Mouse (Mus musculus): ENCODE data around the gene BC051142. TPM values are rescaled to one million over a fixed set of nuclear protein-coding genes. Genes with fewer than 3 reads are reported as not detected.

BC051142 gene
- total RNA-seq (2021): 1 to 10 TPM; 2.4 to 3.7 TPM
- long read RNA-seq, experiment 1: 0 reads
- long read RNA-seq, experiment 2: 0 reads

DNA sequence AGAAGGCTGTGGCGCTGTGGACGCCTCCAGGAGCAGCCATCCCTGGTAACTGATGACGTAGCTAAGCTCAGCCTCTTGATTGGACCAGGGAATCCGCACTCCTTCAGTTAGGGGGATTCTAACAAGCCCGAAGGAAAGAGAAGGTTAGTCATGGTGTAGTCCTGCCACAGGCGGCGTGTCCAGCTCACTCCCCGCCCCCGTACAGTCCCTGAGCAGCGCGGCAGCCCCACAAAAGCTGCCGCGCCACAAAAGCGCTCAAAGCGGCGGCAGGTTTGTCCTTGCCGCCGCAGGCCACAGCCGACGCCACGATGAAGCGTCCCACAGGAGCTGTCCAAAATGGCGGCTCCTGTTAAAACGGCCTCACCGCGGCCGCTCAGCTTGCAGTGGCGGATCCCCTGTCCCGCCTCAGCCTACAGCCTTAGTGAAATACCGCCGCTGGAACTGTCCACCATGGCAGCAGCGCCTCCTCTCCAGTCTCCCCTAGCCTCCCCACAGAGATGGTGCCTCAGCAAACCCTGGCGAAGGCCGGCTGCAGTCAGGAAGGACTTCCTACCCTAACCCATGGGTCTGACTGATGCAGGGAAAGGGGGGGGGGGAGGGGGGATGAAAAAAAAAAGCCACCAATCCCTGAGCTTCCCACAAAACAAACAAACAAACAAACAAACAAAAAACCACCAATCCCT lies at the start of gene BC051142:
TSS of gene BC051142 (plus strand) at position 110 of the 683 bp plus-strand sequence.
- peak; percentile 66 for DNase-seq (ENCODE audit: low spot score in 2 of 2)

DNA sequence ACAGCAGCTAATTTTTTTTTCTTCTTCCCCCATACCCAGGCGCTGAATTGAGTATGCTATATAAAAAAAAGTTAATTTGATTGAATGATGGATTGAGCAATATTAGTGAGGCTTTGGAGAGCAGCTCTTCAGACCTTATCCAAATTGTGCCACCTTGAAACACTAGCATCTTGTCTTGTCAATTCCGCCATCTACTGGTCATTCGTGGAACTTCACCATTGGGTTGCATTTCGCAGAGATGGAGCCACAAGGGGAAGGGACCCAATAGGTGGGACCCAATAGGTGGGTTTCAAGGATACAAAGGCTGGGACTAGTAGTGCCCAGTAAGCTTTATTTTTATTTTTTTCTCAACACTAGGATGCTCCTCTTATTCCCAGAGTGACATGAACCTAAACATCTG lies 49.2 kb upstream of the BC051142 start:
- DNase-seq (ENCODE audit: low spot score in 2 of 2): peak; percentile 76 to 77

DNA sequence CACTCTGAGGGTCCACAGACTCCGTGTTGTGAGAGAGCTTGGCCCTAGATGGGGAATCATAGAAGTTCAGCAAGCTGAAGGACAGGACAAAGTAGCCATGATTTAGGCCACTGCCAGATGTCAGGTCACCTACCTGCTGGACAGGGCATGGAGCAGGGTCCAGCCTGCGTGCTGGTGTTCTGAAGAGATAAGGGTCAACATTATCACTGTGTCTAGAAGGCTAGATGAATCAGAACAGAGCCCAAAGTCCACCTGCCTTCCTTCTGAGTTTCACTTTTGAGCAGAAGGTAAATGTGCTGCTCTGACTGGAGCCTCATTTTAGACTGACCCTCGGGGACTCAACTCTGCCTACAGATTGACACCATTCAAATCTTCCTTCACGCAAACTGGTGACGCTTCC lies 44.1 kb upstream of the BC051142 start, which contains the start of gene Btnl2:
TSS of gene Btnl2 (plus strand) at position 284 of the 400 bp plus-strand sequence.
- DNase-seq (ENCODE audit: low spot score in 2 of 2): no peak

DNA sequence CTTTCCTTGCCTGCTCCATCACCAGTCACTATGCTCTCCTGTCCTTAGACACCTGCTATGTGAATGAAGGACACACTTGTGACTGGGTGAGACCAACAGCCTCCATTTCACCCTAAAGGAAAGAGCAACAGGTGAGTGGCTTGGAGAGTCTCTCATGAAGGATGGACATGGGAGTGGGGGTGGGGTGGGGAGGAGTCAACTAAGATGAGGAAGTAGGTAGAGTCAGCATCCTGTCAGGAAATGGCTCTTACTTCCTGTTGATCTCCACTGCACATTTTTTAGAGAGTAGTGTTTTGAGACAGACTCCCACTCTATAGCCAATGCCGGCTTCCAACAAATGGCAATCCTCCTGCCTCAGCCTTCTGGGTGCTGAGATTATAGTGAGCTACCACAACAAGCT lies 43.7 kb upstream of the BC051142 start:
- DNase-seq (ENCODE audit: low spot score in 2 of 2): no peak

DNA sequence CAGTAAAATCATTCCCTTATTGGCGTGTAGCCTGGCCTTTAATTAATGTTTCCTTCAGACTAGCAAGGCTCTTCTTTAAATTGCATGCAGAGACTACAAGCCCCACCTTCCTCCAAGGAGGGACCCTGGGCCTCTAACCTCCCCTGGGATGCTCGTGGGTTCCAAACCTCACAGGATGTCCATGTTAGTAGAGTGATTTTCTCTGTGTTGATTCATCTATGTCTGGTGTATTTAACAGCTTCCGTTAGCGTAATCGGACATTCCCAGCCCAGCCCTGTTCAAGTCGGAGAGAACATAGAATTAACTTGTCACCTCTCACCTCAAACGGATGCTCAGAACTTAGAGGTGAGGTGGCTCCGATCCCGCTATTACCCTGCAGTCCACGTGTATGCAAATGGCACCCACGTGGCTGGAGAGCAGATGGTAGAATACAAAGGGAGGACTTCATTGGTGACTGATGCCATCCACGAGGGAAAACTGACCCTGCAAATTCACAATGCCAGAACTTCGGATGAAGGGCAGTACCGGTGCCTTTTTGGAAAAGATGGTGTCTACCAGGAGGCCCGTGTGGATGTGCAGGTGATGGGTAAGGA lies 35.6 kb upstream of the BC051142 start:
- DNase-seq (ENCODE audit: low spot score in 2 of 2): no peak

DNA sequence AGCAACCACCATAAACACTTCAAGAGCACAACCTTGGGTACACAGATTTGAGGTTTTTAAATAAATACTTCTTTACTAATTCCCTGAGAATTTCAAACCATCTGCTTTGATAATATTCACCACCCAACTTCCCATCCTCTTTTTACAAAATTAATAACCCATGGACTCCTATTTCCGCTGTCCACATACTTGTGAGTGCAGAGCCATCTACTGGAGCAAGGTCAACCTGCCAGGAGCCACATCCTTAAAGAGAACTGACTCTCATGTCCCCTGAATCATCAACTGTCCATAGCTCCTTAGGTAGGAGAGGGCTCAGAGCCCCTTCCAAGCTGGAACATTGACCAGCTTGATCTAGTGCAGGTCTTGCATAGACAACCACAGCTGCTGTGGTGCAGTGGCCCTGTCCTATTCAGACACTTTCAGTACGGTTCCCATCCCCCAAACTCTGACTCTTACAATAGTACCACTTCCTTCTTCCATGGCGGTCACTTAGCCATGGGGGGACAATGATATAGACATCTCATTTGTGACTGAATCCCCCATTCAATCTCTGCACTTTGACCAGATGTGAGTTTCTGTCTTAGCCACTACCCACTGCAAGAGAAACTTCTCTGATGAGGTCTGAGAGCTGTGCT lies 34.8 kb upstream of the BC051142 start:
- DNase-seq (ENCODE audit: low spot score in 2 of 2): no peak

DNA sequence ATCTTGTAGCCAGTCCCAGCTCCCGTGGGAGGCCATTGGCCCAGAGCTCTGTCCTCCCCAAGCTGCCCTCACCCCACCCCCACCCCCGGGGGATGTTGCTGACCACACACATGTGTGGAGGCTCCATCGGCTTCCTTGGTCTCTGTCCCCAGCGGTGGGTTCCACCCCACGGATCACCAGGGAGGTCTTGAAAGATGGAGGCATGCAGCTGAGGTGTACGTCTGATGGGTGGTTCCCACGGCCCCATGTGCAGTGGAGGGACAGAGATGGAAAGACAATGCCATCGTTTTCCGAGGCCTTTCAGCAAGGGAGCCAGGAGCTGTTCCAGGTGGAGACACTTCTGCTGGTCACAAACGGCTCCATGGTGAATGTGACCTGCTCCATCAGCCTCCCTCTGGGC lies 33.6 kb upstream of the BC051142 start:
- no peak for DNase-seq (ENCODE audit: low spot score in 2 of 2)

DNA sequence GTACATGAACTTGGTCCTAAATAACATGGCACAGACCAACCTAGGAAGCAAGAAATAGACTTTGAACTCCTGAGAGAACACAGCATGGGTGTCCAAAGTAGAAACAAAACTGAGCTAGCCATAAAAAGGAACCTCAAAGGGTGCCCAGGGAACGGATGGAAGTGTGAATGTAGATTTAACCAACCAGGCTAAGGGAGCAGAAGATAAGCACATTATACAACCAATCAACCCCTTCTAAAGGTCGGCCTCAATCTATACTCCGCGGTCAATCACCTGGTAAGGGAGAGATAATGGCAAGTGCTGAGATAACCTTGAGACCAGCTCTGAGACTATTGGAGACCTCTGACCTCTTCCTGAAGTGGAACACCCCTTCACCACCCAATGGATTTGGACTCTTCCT lies 28.1 kb upstream of the BC051142 start:
- no peak for DNase-seq (ENCODE audit: low spot score in 2 of 2)

DNA sequence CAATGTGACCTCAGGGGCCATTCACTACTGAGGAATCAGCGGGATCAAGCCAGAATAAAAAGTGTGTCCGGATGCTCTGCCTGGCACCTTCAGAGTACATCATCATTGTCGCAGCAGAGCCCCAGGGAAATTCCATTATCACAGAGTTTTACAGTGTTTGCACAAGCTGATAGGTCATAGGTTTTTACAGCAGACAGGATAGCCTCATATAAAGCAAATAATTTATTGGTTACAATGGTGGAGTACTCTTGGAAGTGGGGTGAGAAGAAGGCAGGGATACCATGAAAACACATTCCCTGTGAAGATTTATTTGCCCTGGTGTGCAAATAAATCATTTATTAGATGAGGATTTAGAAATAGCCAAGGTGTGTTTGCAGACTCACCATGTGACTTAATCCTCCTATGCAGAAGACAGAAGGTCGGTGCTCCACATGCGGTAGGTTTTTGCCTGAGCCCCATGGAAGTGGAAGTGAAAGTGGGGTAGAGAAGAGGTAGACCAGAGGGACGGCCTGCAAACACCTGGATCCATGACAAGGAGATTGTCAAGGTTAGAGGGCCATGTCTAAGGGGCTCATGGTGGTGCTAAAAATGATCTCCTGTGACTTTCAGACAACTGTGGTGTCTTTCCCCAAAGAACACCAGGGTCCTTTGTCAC lies 25.4 kb upstream of the BC051142 start:
- DNase-seq (ENCODE audit: low spot score in 2 of 2): no peak

DNA sequence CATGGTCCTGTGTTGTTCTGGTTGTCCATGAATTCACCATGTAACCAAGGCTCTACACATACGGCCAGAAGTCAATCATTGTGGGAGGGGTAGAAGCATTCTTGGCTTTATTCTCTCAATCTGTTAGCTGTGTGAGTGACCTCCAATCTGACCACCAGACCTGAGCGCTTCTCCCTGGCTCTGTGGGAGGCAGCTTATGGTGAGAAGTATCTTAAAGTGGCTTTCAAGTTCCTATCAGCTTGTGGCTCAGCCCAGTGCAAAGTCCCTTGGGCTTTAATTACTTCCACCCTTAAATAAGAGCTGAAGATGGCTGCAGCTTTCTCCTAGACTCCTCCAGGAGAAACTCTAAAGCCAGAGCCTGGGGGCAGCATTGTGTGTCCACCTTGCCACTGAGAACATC lies 21.8 kb upstream of the BC051142 start, which contains the start of gene Btnl1:
TSS of gene Btnl1 (plus strand) at position 286 of the 400 bp plus-strand sequence.
- no peak for DNase-seq (ENCODE audit: low spot score in 2 of 2)

DNA sequence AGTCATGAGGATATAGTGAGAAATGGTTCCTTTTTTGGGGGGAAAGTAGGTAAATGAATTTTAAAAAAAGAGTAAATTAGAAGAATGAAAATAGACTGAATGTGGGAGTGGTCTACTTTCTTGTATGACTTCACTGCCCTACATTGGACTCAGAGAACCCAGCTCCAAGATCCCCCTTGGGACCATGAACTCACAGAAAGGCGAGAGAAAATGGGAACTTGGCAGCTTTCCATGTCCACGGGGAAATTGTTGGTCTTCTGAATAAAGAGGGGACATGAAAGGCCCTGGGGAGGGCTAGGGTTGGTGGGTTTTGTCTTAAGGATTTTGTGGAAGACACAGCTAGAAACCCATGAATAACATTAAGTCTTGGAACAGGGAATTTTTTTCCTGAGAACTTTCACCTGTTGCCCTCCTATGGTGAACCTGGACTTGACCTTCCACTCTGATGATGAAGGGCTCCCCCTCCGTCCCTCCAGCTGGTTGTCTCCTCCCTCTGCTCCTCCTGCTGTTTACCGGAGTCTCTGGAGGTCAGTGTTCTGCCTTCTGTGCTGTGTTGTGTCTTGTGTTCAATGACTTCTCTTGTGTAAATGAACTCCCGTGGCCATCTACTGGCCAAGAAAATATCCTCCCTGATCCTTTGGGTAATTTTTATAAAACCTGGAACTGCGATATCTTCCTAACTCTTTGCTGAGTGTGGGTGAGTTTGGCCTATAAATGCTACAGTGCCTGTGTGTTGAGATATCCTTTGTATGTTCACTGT lies 21.0 kb upstream of the BC051142 start:
- no peak for DNase-seq (ENCODE audit: low spot score in 2 of 2)

DNA sequence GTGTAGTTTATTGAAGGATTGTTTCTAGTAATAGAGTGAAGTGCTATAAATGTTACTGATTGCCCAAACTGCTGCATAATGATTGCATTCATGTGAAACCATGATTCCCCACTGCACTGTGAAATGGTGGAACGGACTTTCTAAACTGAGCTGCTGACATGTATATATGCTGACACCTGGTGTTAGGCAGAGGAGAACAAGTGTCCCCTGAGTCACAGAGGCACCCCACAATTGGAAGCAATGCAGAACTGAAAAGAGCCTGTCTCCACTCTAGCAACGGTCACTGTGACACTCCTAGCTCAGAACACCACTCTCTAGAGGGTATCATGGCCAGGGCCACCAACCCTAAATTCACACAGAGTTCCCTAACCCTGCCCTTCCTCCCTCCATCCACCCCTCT lies 19.9 kb upstream of the BC051142 start:
- no peak for DNase-seq (ENCODE audit: low spot score in 2 of 2)

DNA sequence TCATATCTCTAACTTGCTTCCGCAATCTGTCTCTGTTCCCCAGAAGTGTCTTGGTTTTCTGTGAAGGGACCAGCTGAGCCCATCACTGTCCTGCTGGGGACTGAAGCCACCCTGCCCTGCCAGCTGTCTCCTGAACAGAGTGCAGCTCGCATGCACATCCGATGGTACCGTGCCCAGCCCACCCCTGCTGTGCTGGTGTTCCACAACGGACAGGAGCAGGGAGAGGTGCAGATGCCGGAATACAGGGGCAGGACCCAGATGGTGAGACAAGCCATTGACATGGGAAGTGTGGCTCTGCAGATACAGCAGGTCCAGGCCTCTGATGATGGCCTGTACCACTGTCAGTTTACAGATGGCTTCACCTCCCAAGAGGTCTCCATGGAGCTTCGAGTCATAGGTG lies 19.2 kb upstream of the BC051142 start:
- no peak for DNase-seq (ENCODE audit: low spot score in 2 of 2)

DNA sequence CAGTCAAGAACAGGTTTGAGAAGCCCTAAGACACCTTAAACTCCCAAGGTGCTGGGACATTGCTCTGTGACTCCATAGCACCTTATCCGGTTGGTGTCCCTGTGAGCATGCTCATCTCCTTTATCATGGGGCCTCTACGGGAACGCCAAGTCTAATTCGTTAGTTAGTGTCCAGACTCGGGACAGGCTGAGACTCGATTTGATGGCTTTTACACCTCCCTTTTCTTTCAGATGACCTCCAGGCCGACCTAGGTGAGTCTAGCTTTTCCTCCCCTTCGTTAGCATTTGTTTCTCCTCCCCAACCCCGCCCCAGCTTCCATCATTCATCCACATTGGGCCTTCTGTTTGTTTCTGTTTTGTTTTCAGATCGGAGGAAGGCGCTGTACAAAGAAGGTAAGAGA lies 16.7 kb upstream of the BC051142 start:
- DNase-seq (ENCODE audit: low spot score in 2 of 2): no peak

DNA sequence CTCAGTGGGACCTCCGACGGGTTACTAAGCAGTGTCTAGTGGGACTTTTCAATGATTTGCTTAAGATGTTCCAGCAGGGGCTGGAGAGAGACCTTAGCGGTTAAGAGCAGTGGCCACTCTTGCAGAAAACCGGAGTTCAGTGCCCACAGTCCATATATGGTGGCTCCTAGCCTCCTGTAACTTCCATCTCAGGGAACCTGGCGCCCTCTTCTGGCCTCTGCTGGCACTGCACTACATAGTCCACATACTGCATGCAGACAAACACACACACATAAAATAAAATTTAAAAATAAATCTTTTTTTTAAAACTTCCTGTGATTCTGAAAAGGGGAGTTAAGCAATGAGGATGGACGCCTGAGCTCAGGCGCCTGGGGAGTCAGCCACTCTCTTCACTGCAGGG lies 15.4 kb upstream of the BC051142 start:
- DNase-seq (ENCODE audit: low spot score in 2 of 2): no peak

DNA sequence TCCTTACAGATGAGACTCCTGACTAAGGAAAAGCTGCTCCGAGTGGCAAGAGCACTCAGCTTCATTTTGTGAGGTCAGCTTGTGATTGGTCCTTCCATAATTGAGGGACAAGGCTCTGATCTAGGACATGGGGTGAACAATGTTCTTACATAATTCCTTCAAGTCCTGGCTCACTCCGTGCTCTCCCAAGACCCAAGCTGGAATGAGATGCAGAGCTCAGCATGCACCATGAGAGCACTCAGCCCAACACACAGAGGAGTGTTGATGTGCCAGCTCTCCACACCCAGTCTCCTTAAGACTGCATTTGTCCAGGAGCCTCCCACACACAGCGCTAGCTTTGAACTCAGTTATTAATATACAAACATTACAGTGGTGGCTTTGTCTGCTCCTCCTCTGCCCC lies 13.9 kb upstream of the BC051142 start:
- DNase-seq (ENCODE audit: low spot score in 2 of 2): no peak

DNA sequence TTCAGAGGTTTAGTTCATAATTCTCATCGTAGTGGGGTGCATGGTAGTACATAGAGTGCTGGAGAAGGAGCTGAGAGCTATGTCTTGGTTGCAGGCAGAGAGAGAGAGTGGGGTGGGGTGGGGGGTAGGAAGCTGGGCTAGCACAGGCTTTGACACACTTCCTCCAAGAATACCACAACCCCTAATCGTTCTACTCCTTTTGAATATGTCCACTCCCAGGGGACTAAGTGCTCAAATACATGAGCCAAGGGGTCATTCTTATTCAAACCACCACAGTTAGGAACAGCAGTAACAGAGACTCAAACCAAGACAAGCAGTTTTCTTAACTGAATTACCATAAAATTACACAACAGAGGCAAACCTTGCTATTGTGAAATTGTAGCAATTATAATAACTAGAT lies 12.0 kb upstream of the BC051142 start:
- no peak for DNase-seq (ENCODE audit: low spot score in 2 of 2)

DNA sequence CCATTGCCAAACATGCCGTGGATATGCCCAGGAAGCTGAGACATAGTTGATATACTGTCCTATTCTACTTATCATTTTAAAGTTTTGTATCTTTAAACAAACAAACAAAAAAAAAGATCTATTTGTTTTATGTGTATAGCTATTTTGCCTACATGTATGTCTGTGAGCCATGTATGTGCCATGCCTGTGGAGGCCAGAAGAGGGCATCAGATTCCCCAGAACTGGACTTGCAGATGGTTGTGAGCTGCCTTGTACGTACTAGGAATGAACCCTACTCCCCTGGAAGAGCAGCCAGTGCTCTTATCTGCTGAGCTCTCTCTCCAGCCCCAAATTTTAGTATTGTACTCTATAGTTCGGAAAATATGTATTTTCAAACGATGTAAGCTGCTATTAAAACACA lies 10.1 kb upstream of the BC051142 start:
- DNase-seq (ENCODE audit: low spot score in 2 of 2): peak; percentile 38 to 44

DNA sequence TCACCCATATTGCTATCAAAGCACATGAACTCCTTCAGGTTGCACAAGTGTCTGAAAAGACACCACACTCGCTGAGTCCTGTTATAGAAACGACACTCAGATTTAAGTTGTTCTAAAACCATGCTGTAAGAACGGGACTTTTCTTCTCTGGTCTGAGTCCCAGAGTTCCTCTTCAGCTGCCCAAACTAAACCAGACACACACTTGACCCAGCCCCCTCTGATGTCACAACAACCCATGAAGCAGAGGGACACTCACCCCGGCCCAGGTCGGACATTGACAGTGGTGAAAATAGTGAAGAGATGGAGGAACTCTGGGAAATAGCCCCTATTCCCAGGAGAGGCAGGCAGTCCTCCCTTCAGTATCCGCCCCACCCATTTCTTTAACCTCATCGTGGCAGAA lies 7.1 kb upstream of the BC051142 start:
- no peak for DNase-seq (ENCODE audit: low spot score in 2 of 2)

DNA sequence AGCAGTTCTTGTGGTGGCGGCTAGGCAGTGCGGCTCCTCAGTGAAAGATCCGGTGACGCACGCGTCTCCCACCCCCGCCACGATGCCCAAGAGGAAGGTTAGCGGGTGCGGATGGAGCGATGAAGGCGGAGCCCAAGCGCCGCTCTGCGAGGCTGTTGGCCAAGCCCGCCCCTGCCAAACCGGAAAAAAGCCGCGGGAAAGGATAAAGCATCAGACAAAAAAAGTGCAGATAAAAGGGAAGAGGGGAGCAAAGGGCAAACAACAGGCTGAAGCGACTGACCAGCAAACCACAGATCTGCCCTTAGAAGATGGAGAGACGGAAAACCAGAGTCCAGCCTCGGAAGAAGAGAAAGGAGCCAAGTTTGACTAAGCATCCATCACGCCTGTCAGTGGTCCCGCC lies 6.3 kb upstream of the BC051142 start:
- peak; percentile 16 to 34 for DNase-seq (ENCODE audit: low spot score in 2 of 2)

DNA sequence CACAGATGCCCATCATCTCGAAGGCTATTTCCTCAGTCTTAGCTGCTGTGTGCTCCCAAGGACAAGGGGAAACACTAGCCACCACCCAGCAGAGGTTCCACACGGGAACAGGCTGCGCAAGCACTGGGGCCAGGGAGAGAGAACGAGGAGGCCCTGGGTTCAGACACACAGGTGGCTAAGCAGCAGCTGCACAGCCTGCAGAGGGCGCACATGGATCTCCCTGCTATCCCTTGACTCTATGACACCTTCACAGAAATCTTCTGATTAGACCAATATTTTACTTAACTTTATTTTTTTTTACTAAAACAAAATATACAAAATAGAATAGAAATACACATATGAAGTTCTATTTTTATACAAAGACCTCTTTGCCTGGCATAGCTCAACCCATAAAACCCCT lies 1.3 kb upstream of the BC051142 start:
- DNase-seq (ENCODE audit: low spot score in 2 of 2): peak in 1 of 2 experiments; percentile 32

All from adrenal gland, adult 18-20 months (tissue).